Mouse (Mus musculus): ENCODE measurements around the gene Enox1.
"Not testable (repeated sequence)": the region's sequence is repeated elsewhere in the genome, so short reads cannot be mapped to it uniquely, and the experiment has no call there.

Enox1 gene

GRCm38 (mm10) chr14:77518941-77519695 is 362.6 kb downstream of the Enox1 start:
- no peak for DNase-seq (ENCODE audit: low spot score)

- no peak for DNase-seq (ENCODE audit: low spot score)
Observed at GRCm38 (mm10) chr14:77519701-77520100, 363.1 kb downstream of the Enox1 start.

- no peak for DNase-seq (ENCODE audit: low spot score)
Observed at GRCm38 (mm10) chr14:77524303-77524702, 367.7 kb downstream of the Enox1 start.

GRCm38 (mm10) chr14:77526262-77526661 is 369.7 kb downstream of the Enox1 start:
- DNase-seq (ENCODE audit: low spot score): no peak

GRCm38 (mm10) chr14:77529201-77529600 is 372.6 kb downstream of the Enox1 start:
- no peak for DNase-seq (ENCODE audit: low spot score)

- DNase-seq (ENCODE audit: low spot score): no peak
Observed at GRCm38 (mm10) chr14:77529621-77530020, 373.1 kb downstream of the Enox1 start.

- no peak for DNase-seq (ENCODE audit: low spot score)
Observed at GRCm38 (mm10) chr14:77533638-77534037, 377.1 kb downstream of the Enox1 start.

GRCm38 (mm10) chr14:77534120-77534519 is 377.6 kb downstream of the Enox1 start:
- no peak for DNase-seq (ENCODE audit: low spot score)

- no peak for DNase-seq (ENCODE audit: low spot score)
Observed at GRCm38 (mm10) chr14:77536592-77536991, 380.0 kb downstream of the Enox1 start.

GRCm38 (mm10) chr14:77539563-77539962 is 383.0 kb downstream of the Enox1 start:
- not testable (repeated sequence) for DNase-seq (ENCODE audit: low spot score)

GRCm38 (mm10) chr14:77541925-77542324 is 385.4 kb downstream of the Enox1 start:
- DNase-seq (ENCODE audit: low spot score): no peak

- DNase-seq (ENCODE audit: low spot score): no peak
Observed at GRCm38 (mm10) chr14:77546531-77547274, 390.1 kb downstream of the Enox1 start.

GRCm38 (mm10) chr14:77547351-77547750 is 390.8 kb downstream of the Enox1 start:
- DNase-seq (ENCODE audit: low spot score): no peak

- DNase-seq (ENCODE audit: low spot score): no peak
Observed at GRCm38 (mm10) chr14:77548963-77549362, 392.4 kb downstream of the Enox1 start.

GRCm38 (mm10) chr14:77557446-77558070 is 401.0 kb downstream of the Enox1 start:
- no peak for DNase-seq (ENCODE audit: low spot score)

- DNase-seq (ENCODE audit: low spot score): no peak
Observed at GRCm38 (mm10) chr14:77558910-77559309, 402.3 kb downstream of the Enox1 start.

- DNase-seq (ENCODE audit: low spot score): no peak
Observed at GRCm38 (mm10) chr14:77559792-77560191, 403.2 kb downstream of the Enox1 start.

GRCm38 (mm10) chr14:77561808-77562583 is 405.4 kb downstream of the Enox1 start:
- DNase-seq (ENCODE audit: low spot score): no peak

GRCm38 (mm10) chr14:77563922-77564321 is 407.4 kb downstream of the Enox1 start:
- no peak for DNase-seq (ENCODE audit: low spot score)

GRCm38 (mm10) chr14:77567120-77567519 is 410.6 kb downstream of the Enox1 start:
- DNase-seq (ENCODE audit: low spot score): no peak

GRCm38 (mm10) chr14:77574436-77574835 is 417.9 kb downstream of the Enox1 start:
- no peak for DNase-seq (ENCODE audit: low spot score)

GRCm38 (mm10) chr14:77576411-77576810 is 419.8 kb downstream of the Enox1 start:
- DNase-seq (ENCODE audit: low spot score): no peak
